Mouse (Mus musculus): Measurements from ENCODE around the gene Hecw1.

Gene Hecw1

DNA sequence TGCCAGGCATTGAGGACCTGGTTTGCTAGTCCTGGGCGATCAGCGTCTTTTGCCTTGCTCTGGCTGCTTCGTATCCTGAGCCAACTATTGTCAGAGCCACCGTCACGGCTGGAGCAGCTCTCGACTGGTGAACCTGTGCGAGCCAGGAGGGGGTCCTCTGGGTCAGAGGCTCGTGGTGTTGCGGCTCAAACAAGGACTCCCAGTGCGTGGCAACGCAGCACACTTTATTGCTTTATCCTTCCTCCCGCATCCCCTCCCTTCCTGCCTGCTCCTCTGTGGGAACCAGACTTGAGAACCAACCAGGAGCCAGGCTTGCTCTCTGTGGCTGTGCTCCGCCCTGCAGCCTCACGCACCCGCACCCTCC lies at the start of gene Hecw1:
TSS of gene Hecw1 (minus strand) at position 323 of the 364 bp plus-strand sequence.
- in situ Hi-C loops (cut with MboI, MseI), result no loop called here

DNA sequence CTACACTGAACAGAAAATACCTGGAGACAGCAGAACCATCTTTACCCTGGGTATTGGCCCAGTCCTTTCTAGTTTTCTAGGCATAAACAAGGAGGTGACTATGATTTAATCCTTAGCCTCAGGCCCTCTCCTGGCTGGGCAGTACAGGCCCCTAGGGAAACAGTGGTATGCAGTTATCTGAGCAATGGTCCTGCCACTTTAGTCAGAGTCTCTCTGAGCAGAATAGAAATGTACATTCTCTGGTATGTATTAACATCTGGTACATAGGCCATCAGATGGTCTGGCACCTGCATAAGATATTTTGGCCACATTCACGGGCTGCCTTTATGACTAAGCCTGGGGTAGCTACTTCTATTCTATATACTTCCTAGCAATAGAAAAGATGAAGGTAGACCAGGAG lies 38.3 kb upstream of the Hecw1 start:
- in situ Hi-C loops (cut with MboI, MseI), result no loop called here

DNA sequence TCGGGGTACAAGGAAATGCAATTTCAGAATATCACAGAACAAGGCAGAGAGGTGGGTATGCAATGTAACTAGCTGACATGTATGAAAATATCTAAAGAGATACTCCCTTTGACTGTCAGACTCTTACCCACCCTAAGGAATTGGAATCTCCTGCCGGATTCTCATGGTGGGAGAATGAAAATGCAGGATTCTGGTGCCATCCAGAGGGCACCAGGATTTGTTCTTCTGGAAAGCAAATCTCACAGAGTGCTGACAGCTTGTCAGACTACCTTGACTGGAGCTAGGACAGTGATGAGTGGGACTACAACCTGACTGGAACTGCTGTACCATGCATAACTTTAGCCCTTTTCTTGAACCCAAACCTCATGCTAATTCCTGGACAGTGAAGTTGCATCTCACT lies 29.6 kb upstream of the Hecw1 start:
- in situ Hi-C loops (cut with MboI, MseI), result no loop called here

DNA sequence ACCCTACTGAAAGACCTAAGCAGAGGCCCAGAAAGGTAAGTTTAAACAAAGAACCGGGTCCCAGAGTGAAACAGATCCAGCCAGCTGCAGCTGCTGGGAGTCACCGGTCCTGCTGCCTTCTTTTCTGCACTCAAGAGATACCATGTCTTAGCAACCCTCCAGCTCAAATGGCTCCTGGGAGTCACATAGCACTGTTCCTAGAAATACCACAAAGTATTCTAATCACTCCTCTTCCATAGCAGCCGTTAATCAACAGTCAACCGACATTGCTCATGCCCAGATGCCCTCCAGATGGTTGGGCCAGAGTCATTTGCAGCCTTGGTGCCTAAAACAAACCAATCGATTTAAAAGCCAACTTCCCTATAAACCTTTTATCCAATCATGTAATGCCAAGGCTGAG lies 19.8 kb upstream of the Hecw1 start:
- in situ Hi-C loops (cut with MboI, MseI), result no loop called here

DNA sequence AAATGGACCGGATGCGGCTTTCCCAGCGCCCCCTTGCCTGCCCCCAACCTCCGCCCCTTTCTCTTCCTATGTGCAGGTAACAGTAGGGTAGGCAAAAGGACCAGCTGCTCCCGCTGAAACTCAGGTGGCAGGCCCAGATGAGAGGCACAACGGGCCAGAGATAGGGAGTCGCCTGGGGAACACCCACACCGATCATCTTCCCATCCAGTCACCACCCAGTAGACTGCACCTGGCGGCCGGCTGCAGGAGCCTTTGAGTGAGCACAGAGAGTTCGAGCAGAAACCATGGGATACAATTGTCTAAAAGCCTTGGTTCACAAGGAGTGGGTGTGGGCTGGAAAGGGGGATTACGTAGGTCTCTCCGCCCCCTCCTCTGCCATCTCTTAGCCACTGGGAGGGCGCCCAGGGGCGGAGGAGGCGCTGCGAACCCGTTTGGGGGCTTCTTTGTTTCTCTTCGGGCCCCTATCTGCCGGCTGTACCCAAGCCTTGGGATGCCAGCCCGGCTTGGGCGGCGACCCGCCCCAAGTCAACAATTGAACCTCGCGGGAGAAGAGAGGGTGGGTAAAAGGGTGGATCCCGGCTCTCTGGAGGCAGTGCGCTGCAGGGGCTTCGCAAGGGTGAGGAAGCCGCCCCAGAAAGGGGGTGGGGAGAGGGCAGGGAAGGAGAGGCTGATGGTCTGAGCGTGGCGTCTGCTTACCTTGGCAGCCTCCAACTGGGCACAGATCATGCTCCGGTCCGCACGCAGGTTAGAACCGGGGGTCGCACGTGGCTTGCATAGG lies 711 bp downstream of the Hecw1 start:
- in situ Hi-C loops (cut with MboI, MseI), result no loop called here

DNA sequence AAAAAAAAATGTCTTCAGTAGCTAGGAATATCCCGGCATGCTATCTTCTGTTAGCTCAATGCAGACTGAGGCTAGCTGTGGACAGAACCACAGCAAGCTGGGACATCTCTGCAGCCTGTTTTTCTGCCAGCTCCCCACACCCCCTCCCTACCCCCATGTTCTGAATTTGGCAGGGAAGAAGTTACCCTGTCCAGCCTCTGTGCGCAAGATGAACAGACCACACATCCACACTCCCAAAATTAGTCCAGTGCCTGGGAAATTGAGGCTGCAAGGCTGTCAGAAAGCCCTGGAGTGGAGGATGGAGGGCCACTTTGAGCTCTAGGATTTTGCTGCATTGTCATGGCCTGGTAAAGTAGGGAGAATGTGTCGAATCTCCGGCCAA lies 1.3 kb downstream of the Hecw1 start:
- in situ Hi-C loops (cut with MboI, MseI), result no loop called here

DNA sequence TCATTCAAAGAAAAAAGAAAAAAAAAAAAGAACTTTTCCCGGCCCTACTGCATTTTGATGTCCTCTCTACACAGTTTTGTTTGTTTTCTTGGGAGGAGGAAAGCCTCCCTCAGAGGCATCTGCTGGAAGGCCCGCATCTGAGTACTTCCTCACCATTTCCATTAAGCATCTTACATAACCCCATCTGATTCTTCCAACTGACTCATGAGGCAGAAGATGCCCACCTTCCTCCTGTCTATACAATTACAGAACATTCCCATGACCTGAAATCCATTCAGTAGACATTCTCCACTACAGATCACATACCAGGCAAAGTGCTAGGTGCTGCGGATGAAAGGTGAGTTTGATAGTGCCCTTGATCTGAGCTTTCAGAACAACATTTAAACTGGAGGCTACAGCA lies 3.4 kb downstream of the Hecw1 start:
- in situ Hi-C loops (cut with MboI, MseI), result no loop called here

DNA sequence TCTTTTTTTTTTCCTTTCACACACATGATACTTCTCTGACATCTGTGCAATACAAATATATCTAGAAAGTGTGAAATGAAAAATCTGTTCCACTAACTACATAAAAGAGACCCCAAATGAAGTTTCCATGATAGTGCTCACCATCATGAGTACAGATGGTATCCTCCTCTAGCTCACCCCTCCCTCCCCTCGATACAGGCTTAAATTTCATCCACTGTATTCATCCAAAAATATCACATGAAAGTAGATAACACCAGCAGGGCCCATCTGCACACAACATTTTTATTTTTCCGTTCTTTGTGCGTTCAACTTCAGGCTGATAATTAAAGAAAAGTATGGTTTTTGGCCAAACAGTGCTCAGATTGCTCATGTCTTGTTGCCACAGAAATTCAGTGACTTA lies 5.5 kb downstream of the Hecw1 start:
- in situ Hi-C loops (cut with MboI, MseI), result no loop called here

DNA sequence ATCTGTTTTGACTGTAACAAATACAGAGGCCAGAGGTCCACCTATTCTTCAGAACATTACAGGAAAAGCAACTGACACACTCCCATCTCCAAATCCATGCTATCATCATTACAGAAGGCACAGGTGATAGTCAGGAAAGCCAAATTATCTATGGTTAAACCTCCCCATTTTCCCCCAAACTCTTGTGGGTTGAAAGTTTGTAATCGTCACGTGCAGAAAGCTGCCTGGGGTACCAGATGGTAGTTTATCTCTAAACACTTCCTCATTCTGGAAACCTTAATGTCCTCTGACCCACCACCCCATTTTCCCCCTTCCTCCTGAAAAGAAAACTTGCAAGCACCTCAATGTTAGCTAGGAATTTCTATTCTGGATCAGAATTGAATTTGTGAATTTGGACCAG lies 7.9 kb downstream of the Hecw1 start:
- in situ Hi-C loops (cut with MboI, MseI), result no loop called here

DNA sequence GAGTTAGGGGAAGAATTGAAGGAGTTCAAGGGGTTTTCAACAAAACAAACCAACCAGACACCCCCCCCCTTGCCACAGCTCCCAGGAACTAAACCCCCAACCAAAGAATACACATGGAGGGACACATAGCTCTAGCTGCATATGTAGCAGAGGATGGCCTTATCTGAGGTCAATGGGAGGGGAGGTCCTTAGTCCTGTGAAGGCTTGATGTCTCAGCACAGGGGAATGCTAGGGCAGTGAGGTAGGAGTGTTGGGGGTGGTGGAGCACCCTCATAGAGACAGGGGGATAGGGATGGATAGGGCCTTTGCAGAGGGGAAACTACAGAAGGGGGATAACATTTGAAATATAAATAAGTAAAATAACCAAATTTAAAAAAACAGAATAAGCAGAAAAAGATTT lies 9.1 kb downstream of the Hecw1 start:
- in situ Hi-C loops (cut with MboI, MseI), result no loop called here

DNA sequence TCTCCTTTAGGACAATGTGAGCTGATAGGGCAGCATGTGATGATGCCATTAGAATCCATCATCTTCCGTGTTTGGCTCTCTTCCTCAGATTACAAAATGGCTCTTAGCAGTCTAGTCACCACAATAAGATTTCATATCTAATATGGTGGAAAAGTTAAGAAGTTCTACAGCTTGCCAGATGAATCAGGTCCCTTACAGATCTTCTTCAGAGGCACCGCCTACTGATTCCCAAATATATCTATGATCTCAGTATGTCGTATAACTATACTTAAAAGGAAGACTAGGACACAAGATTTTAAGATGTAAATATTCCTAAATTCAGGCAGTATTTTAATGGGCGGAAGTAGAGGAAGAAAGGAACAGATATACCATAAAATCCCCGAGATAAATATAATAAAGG lies 16.3 kb downstream of the Hecw1 start:
- in situ Hi-C loops (cut with MboI, MseI), result no loop called here

DNA sequence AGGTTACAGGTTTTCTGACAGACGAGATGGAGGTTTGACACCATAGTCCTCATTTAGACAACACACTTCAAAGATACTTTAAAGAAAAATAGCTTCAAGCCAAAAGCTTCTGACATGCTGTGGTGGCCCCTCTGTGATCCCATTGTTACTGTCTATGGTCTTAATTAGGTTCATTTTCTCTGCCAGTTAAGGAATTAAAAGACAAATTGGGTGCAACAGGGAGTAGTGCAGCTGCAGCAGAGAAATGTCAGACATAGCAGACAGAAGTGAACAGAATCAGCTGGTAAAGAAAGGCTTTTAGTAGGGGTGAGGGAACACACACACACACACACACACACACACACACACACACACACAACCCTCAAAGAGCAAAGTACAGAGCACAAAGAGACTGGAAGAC lies 22.8 kb downstream of the Hecw1 start:
- in situ Hi-C loops (cut with MboI, MseI), result no loop called here

DNA sequence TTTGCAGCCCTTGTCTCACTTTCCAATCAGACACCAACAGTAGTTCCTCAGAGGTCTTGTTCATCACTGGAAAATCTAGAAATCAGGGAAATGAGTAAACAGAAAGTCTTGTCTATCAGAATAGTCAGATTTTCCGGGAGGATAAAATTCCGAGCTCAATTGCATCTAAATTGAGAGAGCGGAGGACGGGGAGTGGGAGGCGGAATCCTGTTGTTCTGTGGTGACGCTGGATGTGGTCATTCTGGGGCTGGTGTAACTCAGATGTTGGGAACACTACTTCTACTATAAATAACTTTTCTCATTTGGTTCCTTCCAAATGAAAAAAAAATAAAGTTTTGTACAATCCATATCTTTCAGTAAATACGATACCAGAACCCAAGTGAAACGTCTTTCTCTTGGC lies 24.2 kb downstream of the Hecw1 start:
- in situ Hi-C loops (cut with MboI, MseI), result no loop called here

DNA sequence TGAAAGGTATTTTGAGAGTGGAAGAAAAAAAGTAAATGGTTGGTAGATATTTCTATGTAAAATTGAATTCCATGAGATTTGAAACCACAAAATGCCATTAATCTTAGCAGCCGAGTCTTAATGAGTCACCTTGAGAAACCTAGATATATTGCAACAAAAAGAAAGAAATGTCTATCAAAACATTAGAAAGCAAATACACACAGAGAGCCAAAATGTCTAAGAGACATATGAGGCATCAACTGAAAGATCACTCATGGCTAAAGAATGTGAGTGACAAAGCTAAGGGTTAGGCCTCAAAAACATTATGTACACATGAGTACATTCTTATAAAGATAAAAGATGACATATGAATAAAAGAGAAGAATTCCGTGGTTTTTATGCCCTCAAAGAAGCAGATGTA lies 26.1 kb downstream of the Hecw1 start:
- in situ Hi-C loops (cut with MboI, MseI), result no loop called here

DNA sequence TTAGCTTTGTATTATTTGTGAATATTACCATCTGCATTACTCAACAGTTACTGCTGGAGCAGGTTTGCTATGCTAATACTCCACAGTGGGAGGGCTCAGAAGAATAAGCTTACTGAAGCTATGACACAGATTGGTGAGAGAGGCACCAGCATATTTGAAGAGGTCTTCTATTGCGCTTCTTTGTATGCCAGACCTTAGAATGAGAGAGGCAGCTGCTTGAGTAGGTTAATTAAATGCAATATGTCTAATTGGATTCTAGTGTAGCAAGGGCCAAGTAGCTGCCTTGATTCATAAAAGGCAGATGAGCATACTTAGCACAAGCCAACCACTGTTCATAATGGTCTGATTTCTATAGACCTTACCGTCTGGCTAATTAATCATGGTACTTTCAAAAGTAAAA lies 35.2 kb downstream of the Hecw1 start:
- in situ Hi-C loops (cut with MboI, MseI), result no loop called here

DNA sequence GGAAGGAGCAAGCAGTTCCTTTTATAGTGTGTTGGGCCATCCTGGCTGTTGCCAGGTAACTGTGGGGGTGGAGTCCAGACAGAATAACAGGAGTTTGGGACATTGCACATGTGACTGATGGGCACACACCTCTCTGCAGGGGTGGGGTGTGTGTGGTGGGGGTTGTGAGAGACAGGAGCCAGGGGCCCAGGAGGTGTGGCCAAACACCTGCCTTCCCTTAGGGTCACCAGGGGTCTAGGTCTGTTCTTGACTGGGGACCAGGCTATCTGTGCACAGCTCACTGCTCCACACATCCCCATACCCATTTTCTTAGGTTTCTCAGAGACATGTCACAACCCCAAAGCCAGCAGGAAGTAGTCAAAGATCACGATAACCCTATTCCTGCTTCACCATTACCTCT lies 51.9 kb downstream of the Hecw1 start:
- in situ Hi-C loops (cut with MboI, MseI), result no loop called here

DNA sequence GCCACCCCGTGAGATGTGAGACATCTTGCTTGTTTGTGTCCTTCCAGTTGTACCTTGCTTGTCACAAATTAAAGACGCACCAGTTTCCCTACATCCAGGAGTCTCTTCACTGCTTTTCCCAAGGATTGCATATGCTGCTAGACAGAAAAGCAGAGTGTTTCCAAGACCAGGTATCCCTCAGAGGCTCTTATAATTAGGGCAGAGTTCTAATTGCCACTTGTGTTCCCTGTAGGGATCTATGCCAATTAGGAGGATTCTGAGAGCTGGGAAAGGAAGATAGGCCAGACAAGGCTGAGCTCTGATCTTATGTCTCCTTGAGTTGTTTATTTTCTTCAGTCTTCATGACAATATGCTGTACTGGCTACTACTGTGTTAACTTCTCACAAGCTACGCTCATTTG lies 55.5 kb downstream of the Hecw1 start:
- in situ Hi-C loops (cut with MboI, MseI), result no loop called here

DNA sequence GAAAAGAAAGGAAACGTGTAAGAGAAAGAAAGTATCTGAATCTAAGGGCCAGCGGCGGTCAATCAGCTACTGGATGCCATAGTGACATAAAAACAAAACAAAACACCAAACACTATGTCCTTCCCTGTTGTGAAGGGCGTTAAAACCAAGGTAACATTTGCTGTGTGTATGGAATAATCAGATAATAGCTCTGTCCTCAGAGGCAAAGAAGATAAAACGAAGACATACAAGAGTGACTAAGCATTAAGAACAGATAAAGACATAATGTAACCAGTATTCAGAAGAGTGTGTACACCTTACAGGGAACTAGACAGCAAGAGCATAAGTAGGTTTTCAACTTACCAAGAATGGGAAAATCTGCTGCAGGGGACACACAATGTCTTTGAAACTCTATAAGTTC lies 62.0 kb downstream of the Hecw1 start:
- in situ Hi-C loops (cut with MboI, MseI), result no loop called here

DNA sequence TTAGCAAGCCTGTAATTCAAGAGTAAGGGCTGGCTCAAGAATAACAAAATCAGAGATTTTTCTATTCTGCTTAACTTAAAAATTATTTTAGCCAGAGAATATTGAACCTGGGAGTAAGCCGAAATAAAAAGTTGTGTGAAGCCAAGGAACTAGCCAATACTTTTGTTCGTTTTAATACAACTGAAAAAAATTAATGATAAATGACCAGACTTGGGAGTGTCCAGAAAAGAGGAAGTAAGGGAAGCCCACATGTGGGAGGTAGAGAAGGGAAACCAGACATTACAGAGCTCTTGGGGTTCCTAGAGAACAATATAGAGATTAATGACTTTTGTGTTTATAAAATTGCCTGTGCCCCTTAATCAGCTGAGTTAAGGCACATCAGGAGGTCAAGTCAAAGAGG lies 66.0 kb downstream of the Hecw1 start:
- in situ Hi-C loops (cut with MboI, MseI), result loop anchor here (10.0 kb wide), 1 partner anchor 462 kb away; no protein-coding TSS in a partner anchor

DNA sequence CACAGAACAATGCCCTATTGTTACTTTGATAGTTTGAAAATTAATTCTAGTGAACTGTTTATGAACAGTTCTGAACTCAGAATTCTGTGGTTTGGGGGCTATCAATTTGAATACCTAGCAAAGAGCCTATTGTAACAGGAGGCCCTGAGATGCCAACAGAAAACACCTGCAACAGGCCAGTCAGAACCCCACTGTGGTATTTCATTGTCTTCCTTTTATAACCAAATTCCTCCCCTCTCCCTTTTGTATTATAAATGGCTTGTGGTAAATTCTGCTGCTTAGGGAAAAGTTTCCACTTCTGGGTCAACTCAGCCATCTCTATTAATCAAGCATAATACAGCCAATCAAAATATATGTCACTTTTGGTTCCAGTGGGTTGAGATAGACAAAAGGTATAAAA lies 83.5 kb downstream of the Hecw1 start:
- in situ Hi-C loops (cut with MboI, MseI), result no loop called here

DNA sequence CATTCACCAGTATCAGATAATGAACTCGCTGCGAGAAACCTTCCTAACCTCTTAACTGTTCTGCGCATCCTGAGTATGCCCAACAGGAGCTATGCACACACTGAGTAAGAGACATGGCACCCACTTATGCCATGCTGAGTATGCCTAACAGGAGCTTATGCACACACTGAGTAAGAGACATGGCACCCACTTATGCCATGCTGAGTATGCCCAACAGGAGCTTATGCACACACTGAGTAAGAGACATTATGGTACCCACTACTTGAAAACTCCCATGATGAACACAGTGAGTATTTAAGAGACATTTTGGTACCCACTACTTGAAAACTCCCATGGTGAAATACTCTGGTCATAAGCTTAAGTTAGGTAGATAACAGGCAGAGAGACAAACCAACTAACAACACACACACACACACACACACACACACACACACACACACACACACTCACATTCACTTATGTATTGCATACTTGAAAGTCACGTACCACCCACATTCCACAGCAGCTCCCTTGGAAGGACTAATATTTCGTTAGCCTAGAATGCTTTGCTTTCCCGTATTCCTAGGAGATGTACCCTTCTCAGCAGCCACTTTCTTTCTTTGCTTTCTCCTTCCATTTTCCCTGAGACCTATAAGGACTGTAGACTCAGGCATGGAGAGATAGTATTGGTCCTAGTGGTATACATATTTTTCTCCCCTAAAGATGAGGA lies 94.0 kb downstream of the Hecw1 start:
- in situ Hi-C loops (cut with MboI, MseI), result no loop called here

DNA sequence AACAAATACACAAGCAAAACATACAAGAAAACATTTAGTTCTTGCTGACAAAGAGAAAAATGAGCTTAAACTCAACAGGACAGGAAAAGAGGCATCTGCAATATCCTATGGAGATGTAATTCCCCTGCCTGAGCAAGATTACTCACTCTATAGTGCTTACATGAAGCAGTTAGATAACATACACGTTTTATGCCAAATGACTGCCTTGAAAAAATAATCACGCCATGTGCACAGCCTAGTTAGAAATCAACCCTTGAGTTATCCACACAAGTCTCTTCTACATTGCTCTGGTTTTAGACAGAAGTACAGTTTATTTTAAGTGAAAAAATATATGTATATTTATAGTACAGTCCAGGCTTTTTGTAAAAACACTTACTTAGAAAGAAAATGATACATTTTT lies 98.2 kb downstream of the Hecw1 start:
- in situ Hi-C loops (cut with MboI, MseI), result no loop called here

DNA sequence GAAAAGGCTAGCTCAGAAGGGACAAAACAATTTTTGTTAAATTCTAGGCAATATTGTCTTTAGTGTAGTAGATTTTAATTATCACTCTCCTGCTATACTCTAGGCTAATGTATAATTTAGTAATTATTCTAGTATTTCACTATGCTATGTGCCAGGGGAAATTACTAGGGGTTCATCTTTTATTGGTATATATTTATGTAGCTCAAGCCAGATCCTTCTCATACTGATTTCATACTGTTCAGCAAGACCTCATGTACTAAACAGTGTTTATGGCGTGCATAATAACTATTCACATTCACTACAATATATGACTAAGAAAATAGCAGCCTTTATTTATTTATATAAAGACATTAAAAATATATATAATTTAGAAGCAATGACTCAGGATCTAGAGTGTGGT lies 109.6 kb downstream of the Hecw1 start:
- in situ Hi-C loops (cut with MboI, MseI), result no loop called here

DNA sequence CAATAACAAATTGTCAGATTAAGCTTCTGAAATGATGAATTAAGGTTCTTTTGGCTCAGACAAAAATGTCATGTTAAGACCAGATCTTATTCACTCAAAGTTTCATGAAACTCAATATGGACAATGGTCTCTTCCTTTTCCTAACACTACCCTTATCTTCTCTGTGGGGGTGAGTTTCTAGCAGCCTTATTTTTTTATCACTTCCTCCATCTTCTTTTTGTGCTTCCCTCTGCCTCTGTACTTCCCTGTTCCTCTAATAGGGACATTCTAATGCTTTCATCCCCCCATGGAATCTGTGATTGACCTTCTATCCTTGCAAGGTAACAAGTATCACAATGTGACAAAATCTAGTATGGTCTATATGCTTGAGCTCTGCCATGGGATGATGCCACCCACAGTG lies 148.6 kb downstream of the Hecw1 start:
- in situ Hi-C loops (cut with MboI, MseI), result no loop called here

Measured in regulatory T cell (primary cell).